Mouse (Mus musculus): ENCODE measurements around the gene Gm21731. TPM values are rescaled to one million over a fixed set of nuclear protein-coding genes. Genes with fewer than 3 reads are reported as not detected.
"Not testable (repeated sequence)": the region's sequence is repeated elsewhere in the genome, so short reads cannot be mapped to it uniquely, and the experiment has no call there.

Gm21731 gene
- polyA plus RNA-seq, 1 experiment: 0.04 TPM

DNA sequence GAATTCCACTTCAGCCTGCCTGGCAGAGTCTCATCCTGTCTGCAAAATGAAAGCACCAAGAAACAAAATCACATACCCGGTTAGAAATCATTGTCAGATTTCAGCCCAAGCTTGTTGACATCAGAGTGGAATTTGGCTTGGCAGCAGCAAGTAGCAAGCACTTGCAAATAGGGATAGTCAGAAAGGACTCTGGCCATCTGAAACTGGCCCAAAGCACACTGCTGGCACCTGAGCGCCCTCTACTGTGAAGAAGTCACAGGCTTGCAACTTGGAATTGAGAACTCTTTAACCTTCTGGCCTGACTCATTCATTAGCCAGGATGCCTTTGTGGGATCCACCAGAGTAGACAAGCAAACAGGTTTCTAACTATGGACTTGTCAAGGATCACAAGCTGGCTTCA lies 38.9 kb downstream of the Gm21731 start:
- not testable (repeated sequence) for H3K36me3 ChIP-seq (ENCODE audit: control insufficient read depth, insufficient read depth); H3K27me3 ChIP-seq (ENCODE audit: control insufficient read depth, insufficient read depth, insufficient read length); H3ac ChIP-seq (ENCODE audit: control insufficient read depth, insufficient read length, low read depth); H3K79me2 ChIP-seq (ENCODE audit: control insufficient read depth, insufficient read depth); H3K79me3 ChIP-seq (ENCODE audit: low read depth); H3K4me3 ChIP-seq (ENCODE audit: insufficient read depth, poor library complexity, severe bottlenecking)

DNA sequence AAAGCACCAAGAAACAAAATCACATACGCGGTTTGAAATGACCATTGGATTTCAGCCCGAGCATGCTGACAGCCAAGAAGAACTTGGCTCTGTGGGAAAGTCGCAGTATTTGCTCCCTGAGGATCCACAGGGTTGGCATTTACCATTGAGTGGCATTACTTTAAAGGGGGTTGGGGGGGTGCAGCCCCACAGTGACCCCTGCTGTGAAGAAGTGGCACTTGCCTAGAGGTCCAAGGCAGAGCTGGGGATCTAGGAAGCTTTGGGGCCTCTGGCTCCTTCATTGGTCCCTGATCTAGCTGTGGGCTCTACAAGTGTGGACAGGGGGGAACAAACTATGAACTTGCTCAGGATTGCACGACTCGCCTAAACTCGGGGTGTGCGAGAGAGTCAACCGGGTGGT lies 39.9 kb downstream of the Gm21731 start:
- no peaks in the 10 kb centered on the region for H3K27me3 ChIP-seq (ENCODE audit: control insufficient read depth, insufficient read depth, insufficient read length)
- no peak overlapping the region for H3K4me3 ChIP-seq (ENCODE audit: insufficient read depth, poor library complexity, severe bottlenecking)
- no peaks in the 10 kb centered on the region for H3K36me3 ChIP-seq (ENCODE audit: control insufficient read depth, insufficient read depth)
- no peaks in the 10 kb centered on the region for H3K79me2 ChIP-seq (ENCODE audit: control insufficient read depth, insufficient read depth)
- H3K79me3 ChIP-seq (ENCODE audit: low read depth): no peaks in the 10 kb centered on the region
- TF ChIP-seq MYOG (IDR thresholded peaks at IDR 0.05; ENCODE audit: control insufficient read depth, extremely low read depth, insufficient read length): no peak
- TF ChIP-seq MAX (IDR thresholded peaks at IDR 0.05): no peak
- TF ChIP-seq USF1 (IDR thresholded peaks at IDR 0.05; ENCODE audit: low read depth): no peak
- TF ChIP-seq FOSL1 (IDR thresholded peaks at IDR 0.05; ENCODE audit: insufficient read depth, low read length, poor library complexity, severe bottlenecking): no peak
- TF ChIP-seq MYOD1 (IDR thresholded peaks at IDR 0.05; ENCODE audit: control insufficient read depth, insufficient read length, low read depth): no peak
- no peak for TF ChIP-seq CEBPB (IDR thresholded peaks at IDR 0.05; ENCODE audit: low read depth)
- TF ChIP-seq CTCF (IDR thresholded peaks at IDR 0.05; ENCODE audit: control insufficient read depth, insufficient read depth, insufficient read length): no peak
- H3ac ChIP-seq (ENCODE audit: control insufficient read depth, insufficient read length, low read depth): no peak overlapping the region

Other genes starting within 250 kb of the Gm21731 start
- gene Gm36079, start 212.1 kb upstream of the Gm21731 start, polyA plus RNA-seq (2012; fragmentation: generic; extraction: Trizol): not detected
- not detected for gene Gm21188, start 186.9 kb upstream of the Gm21731 start, polyA plus RNA-seq (2012; fragmentation: generic; extraction: Trizol)
- 0.20 TPM for gene Gm20767, start 98.9 kb upstream of the Gm21731 start, polyA plus RNA-seq (2012; fragmentation: generic; extraction: Trizol)
- not detected for gene Gm21818, start 66.7 kb upstream of the Gm21731 start, polyA plus RNA-seq (2012; fragmentation: generic; extraction: Trizol)
- 0.16 TPM for gene Gm21762, start 23.2 kb upstream of the Gm21731 start, polyA plus RNA-seq (2012; fragmentation: generic; extraction: Trizol)
- 0.25 TPM for gene AF067061, start 24.0 kb downstream of the Gm21731 start, polyA plus RNA-seq (2012; fragmentation: generic; extraction: Trizol)
- 0.18 TPM for gene BC147527, start 61.3 kb downstream of the Gm21731 start, polyA plus RNA-seq (2012; fragmentation: generic; extraction: Trizol)
- gene Tcstv3, start 77.8 kb downstream of the Gm21731 start, polyA plus RNA-seq (2012; fragmentation: generic; extraction: Trizol): 0.20 TPM